Mouse (Mus musculus) embryonic facial prominence, embryonic 11.5 days (tissue): ENCODE results near the gene Cnnm4. TPM values are rescaled to one million over a fixed set of nuclear protein-coding genes. Genes with fewer than 3 reads are reported as not detected.

Source experiments
- ATAC-seq: fragments of 200-750 bp; cut with Nextera tagmentation; replicated peaks from 2 replicates; pipeline ENCODE4 v1.8.0; 2017; ENCODE audit warnings: low read depth; ENCODE audit not compliant: insufficient number of reproducible peaks, low FRiP score, low TSS enrichment
- DNase-seq: peaks from one replicate; pipeline ENCODE4 v3.0.0-alpha.2; 2015; ENCODE audit warnings: low spot score
- H3K27ac ChIP-seq: fragments of 300-500 bp; sonication (generic); replicated peaks from 2 replicates; pipeline ENCODE4 v1.5.1; 2014; ENCODE audit warnings: mild to moderate bottlenecking, low read depth, low read length, control low read depth
- H3K27me3 ChIP-seq: fragments of 300-500 bp; sonication (generic); 2 replicates; pipeline ENCODE4 v1.6.1; 2014; ENCODE audit warnings: mild to moderate bottlenecking, low read length, moderate library complexity, mixed read lengths; ENCODE audit not compliant: control insufficient read depth, insufficient read depth
- H3K36me3 ChIP-seq: fragments of 300-500 bp; sonication (generic); replicated peaks from 2 replicates; pipeline ENCODE4 v1.6.1; 2014; ENCODE audit warnings: low read depth, mild to moderate bottlenecking, low read length, moderate library complexity, mixed read lengths; ENCODE audit not compliant: control insufficient read depth, insufficient read depth
- H3K4me1 ChIP-seq: fragments of 300-500 bp; sonication (generic); 2 replicates; pipeline ENCODE4 v1.6.1; 2014; ENCODE audit warnings: low read length, mixed read lengths; ENCODE audit not compliant: control insufficient read depth, insufficient read depth
- H3K4me2 ChIP-seq: fragments of 300-500 bp; sonication (generic); 2 replicates; pipeline ENCODE4 v1.6.1; 2014; ENCODE audit warnings: low read depth, mild to moderate bottlenecking, control low read depth, low read length, moderate library complexity
- H3K4me3 ChIP-seq: fragments of 300-500 bp; sonication (generic); 2 replicates; pipeline ENCODE4 v1.5.1; 2014; ENCODE audit warnings: low read depth, low read length, control low read depth
- H3K9ac ChIP-seq: fragments of 300-500 bp; sonication (generic); replicated peaks from 2 replicates; pipeline ENCODE4 v1.6.1; 2014; ENCODE audit warnings: mild to moderate bottlenecking, control low read depth, low read length
- H3K9me3 ChIP-seq: fragments of 300-500 bp; sonication (generic); replicated peaks from 2 replicates; pipeline ENCODE4 v1.6.1; 2016; ENCODE audit warnings: mild to moderate bottlenecking, low read length, inconsistent platforms, mixed read lengths; ENCODE audit not compliant: control insufficient read depth
- WGBS: fragments of 180-500 bp; shearing (Covaris S2); extraction: QIAGEN DNeasy Blood & Tissue Kit; methylation state at CpG from one replicate; pipeline ENCODE4 v1.1.7; 2014; 5-methylcytosine and 5-hydroxymethylcytosine counted together
- polyA plus RNA-seq: library from polyadenylated mRNA; unstranded; fragments of >200 nt; fragmentation: Nextera tagmentation; extraction: Ambion mirVana; gene quantifications from 2 replicates; pipeline ENCODE4 v1.2.1, GENCODE M21; 2014

Cnnm4 gene
- 12.0 and 12.8 TPM in 2 replicates for polyA plus RNA-seq

- Histone ChIP-seq H3K27ac (peak within 1 kb of the TSS; percentile 52), H3K4me3 (peak within 1 kb of the TSS; percentile 59), H3K27me3 (no peaks in the 10 kb centered on the region), H3K9me3 (no peaks in the 10 kb centered on the region), H3K9ac (peak within 1 kb of the TSS; percentile 73), H3K4me1 (peaks cover 8% of the 10 kb centered on the region), H3K4me2 (peak within 1 kb of the TSS; percentile 85), H3K36me3 (no peaks in the 10 kb centered on the region)
- under 1% methylated on average over 64 of the region's 98 CpGs for WGBS
- ATAC-seq: peak; percentile 82
- DNase-seq: peak; percentile 91
Measured at GRCm38 (mm10) chr1:36471181-36472105, at the start of gene Cnnm4. Gene Cnnm4 (plus strand): TSS chr1:36471620.

GRCm38 (mm10) chr1:36429511-36429910 is 41.9 kb upstream of the Cnnm4 start:
- H3K9ac ChIP-seq: no peak overlapping the region
- H3K27ac ChIP-seq: no peak overlapping the region
- no peaks in the 10 kb centered on the region for H3K9me3 ChIP-seq
- no peaks in the 10 kb centered on the region for H3K4me1 ChIP-seq
- no peaks in the 10 kb centered on the region for H3K27me3 ChIP-seq
- DNase-seq: no peak
- no peak for ATAC-seq
- no peak overlapping the region for H3K4me2 ChIP-seq
- WGBS: 98% methylated on average over 2 of the region's 2 CpGs
- H3K4me3 ChIP-seq: no peak overlapping the region
- peaks cover 7% of the 10 kb centered on the region; the same call in 1 of the 2 replicates for H3K36me3 ChIP-seq

- H3K4me3 ChIP-seq: no peak overlapping the region
- H3K27ac ChIP-seq: no peak overlapping the region
- ATAC-seq (no peak), DNase-seq (no peak)
- H3K36me3 ChIP-seq: peaks cover 4% of the 10 kb centered on the region; the same call in 1 of the 2 replicates
- H3K27me3 ChIP-seq: no peaks in the 10 kb centered on the region
- H3K4me2 ChIP-seq: no peak overlapping the region
- 86% methylated on average over 4 of the region's 4 CpGs for WGBS
- H3K4me1 ChIP-seq: no peaks in the 10 kb centered on the region
- H3K9ac ChIP-seq: no peak overlapping the region
- H3K9me3 ChIP-seq: no peaks in the 10 kb centered on the region
Measured at GRCm38 (mm10) chr1:36432999-36433398, 38.4 kb upstream of the Cnnm4 start.

- no peak for ATAC-seq
- H3K4me2 ChIP-seq: no peak overlapping the region
- H3K4me3 ChIP-seq: no peak overlapping the region
- no peak for DNase-seq
- H3K4me1 ChIP-seq: no peaks in the 10 kb centered on the region
- H3K27me3 ChIP-seq: no peaks in the 10 kb centered on the region
- H3K9ac ChIP-seq: no peak overlapping the region
- H3K9me3 ChIP-seq: no peaks in the 10 kb centered on the region
- H3K36me3 ChIP-seq: peaks cover 4% of the 10 kb centered on the region; the same call in 1 of the 2 replicates
- no peak overlapping the region for H3K27ac ChIP-seq
- 89% methylated on average over 3 of the region's 3 CpGs for WGBS
Measured at GRCm38 (mm10) chr1:36433616-36434015, 37.8 kb upstream of the Cnnm4 start.

GRCm38 (mm10) chr1:36435071-36435470 is 36.3 kb upstream of the Cnnm4 start:
- no peak for ATAC-seq
- no peaks in the 10 kb centered on the region for H3K27me3 ChIP-seq
- no peak overlapping the region for H3K4me3 ChIP-seq
- no peaks in the 10 kb centered on the region for H3K4me1 ChIP-seq
- no peak overlapping the region for H3K27ac ChIP-seq
- H3K9me3 ChIP-seq: no peaks in the 10 kb centered on the region
- peaks cover 5% of the 10 kb centered on the region; the same call in 1 of the 2 replicates for H3K36me3 ChIP-seq
- DNase-seq: no peak
- H3K4me2 ChIP-seq: no peak overlapping the region
- 71% methylated on average over 4 of the region's 4 CpGs for WGBS
- no peak overlapping the region for H3K9ac ChIP-seq

- Histone ChIP-seq H3K27me3 (no peaks in the 10 kb centered on the region), H3K36me3 (peaks cover 5% of the 10 kb centered on the region; the same call in 1 of the 2 replicates), H3K27ac (no peak overlapping the region), H3K4me1 (no peaks in the 10 kb centered on the region), H3K4me2 (no peak overlapping the region), H3K4me3 (no peak overlapping the region), H3K9ac (no peak overlapping the region), H3K9me3 (no peaks in the 10 kb centered on the region)
- WGBS: 96% methylated on average over 6 of the region's 6 CpGs
- ATAC-seq (no peak), DNase-seq (no peak)
Measured at GRCm38 (mm10) chr1:36436515-36436914, 34.9 kb upstream of the Cnnm4 start.

- Histone ChIP-seq H3K4me1 (no peaks in the 10 kb centered on the region), H3K4me2 (no peak overlapping the region), H3K9ac (no peak overlapping the region), H3K4me3 (no peak overlapping the region), H3K36me3 (peaks cover 5% of the 10 kb centered on the region; the same call in 1 of the 2 replicates), H3K27ac (no peak overlapping the region), H3K9me3 (no peaks in the 10 kb centered on the region), H3K27me3 (no peaks in the 10 kb centered on the region)
- no peak for DNase-seq
- ATAC-seq: no peak
- 89% methylated on average over 3 of the region's 3 CpGs for WGBS
Measured at GRCm38 (mm10) chr1:36437223-36437622, 34.2 kb upstream of the Cnnm4 start.

GRCm38 (mm10) chr1:36441101-36441500 is 30.3 kb upstream of the Cnnm4 start:
- Histone ChIP-seq H3K4me1 (no peaks in the 10 kb centered on the region), H3K9me3 (no peaks in the 10 kb centered on the region), H3K9ac (no peak overlapping the region), H3K4me3 (no peak overlapping the region), H3K27ac (no peak overlapping the region), H3K4me2 (no peak overlapping the region), H3K27me3 (no peaks in the 10 kb centered on the region), H3K36me3 (peaks cover 5% of the 10 kb centered on the region; the same call in 1 of the 2 replicates)
- ATAC-seq: no peak
- WGBS: 94% methylated on average over 4 of the region's 4 CpGs
- no peak for DNase-seq
